Mouse (Mus musculus) left cerebral cortex, adult 2 months (tissue): ENCODE results near the gene Rbms1. TPM values are rescaled to one million over a fixed set of nuclear protein-coding genes. Genes with fewer than 3 reads are reported as not detected.

Experiments
- DNase-seq, 2 experiments: peaks; one replicate each; pipeline ENCODE4 v3.0.0; 2021 to 2022; ENCODE audit warnings: low spot score in 2 of 2, mixed read lengths in 1 of 2; ENCODE audit errors: extremely low spot score in 1 of 2
- H3K27ac ChIP-seq: fragments of 200-600 bp; 2 replicates; pipeline ENCODE4 v1.8.1; 2022
- H3K4me3 ChIP-seq: fragments of 200-600 bp; 2 replicates; pipeline ENCODE4 v1.8.1; 2022
- CTCF ChIP-seq: fragments of 200-600 bp; IDR thresholded peaks from 2 replicates; pipeline ENCODE4 v1.8.1; 2022; ENCODE audit warnings: antibody characterized with exemption, mild to moderate bottlenecking, moderate library complexity
- intact Hi-C: fragments of 180-260 bp; cut with DNase I; formaldehyde crosslinking; loops from one replicate; pipeline ENCODE4 v1.15.1; 2025
- total RNA-seq, 2 experiments: library from RNA; stranded (reverse); gene quantifications; 2 replicates each; pipeline ENCODE4 v1.2.3; 2021

Gene Rbms1
- total RNA-seq, 2 experiments from 2014 or later = 19.4 to 20.2 TPM

DNA sequence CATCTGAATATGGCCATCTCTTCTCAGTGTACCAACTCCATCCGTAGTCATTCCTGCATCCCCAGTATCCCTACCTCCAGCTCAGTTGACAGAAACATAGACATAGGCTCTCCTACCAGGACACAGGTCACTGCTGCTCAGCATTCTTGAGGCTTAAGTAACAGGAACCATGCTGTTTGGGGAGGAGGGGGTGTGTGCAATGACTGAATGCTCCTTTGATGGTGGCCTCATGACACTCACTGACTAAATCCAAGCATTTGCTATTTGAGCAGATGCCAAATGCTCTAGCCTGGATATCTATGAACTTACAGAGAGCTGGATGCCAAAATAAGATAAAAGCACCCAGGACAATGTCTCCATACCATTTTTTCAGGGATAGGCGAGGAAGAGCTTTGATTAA is 238.3 kb downstream of the Rbms1 start:
- no peak for DNase-seq
- no peak for TF ChIP-seq CTCF
- intact Hi-C loops = loop anchor here (5.0 kb wide), 1 partner anchor 238 kb away; the partner anchor contains the start of gene Rbms1

DNA sequence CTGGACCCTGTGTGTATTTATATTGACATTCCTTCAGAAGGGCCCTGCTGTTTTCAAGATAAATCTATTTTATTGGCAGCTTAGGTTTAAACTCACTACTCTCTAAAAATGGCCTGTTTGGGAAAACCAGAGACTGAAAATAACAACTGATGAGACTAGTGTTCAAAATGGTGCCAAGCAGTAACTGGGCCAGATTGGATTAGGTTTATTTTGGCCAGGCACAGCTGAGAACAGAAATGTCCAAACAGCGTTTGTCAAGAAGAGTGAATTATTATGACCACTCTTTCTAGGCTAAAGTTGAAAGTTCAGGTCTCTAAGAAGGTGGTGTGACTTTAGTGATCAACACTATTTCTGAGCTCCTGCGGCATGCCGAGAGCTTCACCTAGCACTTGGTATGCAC is 240.0 kb downstream of the Rbms1 start:
- no peak for TF ChIP-seq CTCF
- H3K27ac ChIP-seq = no peak overlapping the region
- intact Hi-C loops = loop anchor here (5.0 kb wide), 1 partner anchor 239 kb away; the partner anchor contains the start of gene Rbms1
- H3K4me3 ChIP-seq = no peak overlapping the region
- DNase-seq = no peak

More for the DNA sequence above, 238.3 kb downstream of the Rbms1 start:
- H3K4me3 ChIP-seq = no peak overlapping the region
- H3K27ac ChIP-seq = no peak overlapping the region

DNA sequence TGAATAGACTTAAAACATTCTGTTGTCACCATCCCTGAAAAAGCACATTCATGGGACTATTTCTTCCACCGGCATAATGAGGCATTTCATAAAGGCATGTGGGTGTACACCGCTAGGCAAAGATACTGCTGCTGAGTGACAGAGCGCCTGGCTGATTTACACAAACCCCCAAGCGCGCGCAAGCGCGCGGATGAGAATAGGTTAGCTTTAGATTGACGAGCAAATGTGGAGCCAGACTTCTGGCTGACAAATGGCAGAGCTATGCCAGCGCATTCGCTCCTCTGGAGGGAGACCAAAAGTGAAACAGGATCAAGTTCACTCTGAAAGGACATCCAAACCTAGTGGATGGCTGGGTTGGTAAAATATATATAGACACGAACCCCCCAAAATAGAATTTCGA is 240.5 kb downstream of the Rbms1 start, which contains the start of gene Itgb6:
Gene Itgb6 (minus strand): TSS at position 130 of the 400 bp plus-strand sequence.
- Histone ChIP-seq H3K4me3 (no peak within 1 kb of the TSS), H3K27ac (no peak within 1 kb of the TSS)
- intact Hi-C loops = loop anchor here (5.0 kb wide), 1 partner anchor 240 kb away; the partner anchor contains the start of gene Rbms1
- peak; percentile 30 to 50 for DNase-seq
- no peak for TF ChIP-seq CTCF

DNA sequence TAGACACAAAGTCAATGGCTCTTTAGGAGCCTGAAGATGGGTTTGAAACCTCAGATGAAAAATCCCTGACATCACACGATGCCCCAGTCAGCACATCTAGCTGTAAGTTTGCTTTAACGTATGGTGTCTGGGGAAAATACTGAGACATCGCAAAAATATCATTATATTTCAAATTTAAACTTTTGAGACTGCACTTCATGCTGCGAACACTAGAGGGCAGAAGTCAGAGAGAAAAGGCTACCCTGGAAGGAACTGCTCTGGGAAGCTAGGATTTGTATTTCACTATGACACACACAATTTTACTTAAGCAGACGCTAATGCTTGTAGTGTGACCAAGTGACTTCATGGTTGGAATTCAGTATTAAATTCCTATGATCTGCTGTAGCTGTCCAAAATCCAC is 242.1 kb downstream of the Rbms1 start:
- intact Hi-C loops = loop anchor here (2.0 to 5.0 kb wide), 3 partner anchors 241 to 734 kb away; partner anchors contain the start of gene Rbms1
- TF ChIP-seq CTCF = peak; percentile 93
- DNase-seq = no peak
- H3K27ac ChIP-seq = no peak overlapping the region
- no peak overlapping the region for H3K4me3 ChIP-seq

DNA sequence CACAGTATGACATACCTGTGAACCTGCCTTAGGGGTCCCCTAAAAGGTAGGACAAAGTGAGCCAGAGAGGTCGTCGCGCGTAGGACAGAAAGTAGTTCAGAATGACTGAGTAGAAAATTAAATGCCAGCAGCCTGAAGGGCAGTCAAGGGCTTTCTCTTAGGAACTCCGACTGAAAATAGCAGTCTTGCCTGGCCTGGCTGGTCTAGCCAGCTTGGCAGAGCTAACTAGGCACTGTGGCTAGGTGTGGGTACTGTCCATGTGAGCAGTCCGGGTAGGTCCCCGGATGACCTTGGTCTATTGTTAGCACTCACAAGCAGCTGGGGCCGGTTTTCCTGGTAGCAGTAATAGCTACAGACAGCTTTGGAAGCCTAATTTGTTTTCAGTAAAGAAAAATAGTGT is 242.8 kb downstream of the Rbms1 start:
- Histone ChIP-seq H3K27ac (no peak overlapping the region), H3K4me3 (no peak overlapping the region)
- intact Hi-C loops = loop anchor here (2.0 to 5.0 kb wide), 3 partner anchors 242 to 735 kb away; partner anchors contain the start of gene Rbms1
- DNase-seq = no peak
- TF ChIP-seq CTCF = no peak

DNA sequence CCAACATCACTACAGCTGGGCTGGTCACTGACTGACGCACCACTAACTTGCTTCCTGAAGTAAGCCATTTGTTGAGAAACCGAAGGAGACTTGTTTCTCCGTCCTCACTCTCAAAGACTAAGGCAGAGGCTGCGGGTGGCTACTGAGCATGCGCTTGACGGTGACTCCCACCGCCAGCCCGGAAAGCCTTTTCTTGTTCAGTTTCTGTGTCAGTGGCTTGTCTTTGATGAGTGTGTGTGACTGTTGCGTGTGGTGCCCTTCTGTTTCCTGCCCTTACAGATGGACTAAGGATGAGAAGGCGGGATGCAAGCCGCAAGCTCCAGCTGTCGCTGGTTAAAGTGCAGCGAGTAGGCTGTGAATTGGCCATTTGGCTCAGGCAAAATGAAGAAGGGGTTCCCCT is 245.6 kb downstream of the Rbms1 start:
- no peak for TF ChIP-seq CTCF
- intact Hi-C loops = no loop called here
- peak overlapping the region; percentile 11; the same call in 1 of the 2 replicates for H3K4me3 ChIP-seq
- peak in 1 of 2 experiments; percentile 46 for DNase-seq
- H3K27ac ChIP-seq = no peak overlapping the region

DNA sequence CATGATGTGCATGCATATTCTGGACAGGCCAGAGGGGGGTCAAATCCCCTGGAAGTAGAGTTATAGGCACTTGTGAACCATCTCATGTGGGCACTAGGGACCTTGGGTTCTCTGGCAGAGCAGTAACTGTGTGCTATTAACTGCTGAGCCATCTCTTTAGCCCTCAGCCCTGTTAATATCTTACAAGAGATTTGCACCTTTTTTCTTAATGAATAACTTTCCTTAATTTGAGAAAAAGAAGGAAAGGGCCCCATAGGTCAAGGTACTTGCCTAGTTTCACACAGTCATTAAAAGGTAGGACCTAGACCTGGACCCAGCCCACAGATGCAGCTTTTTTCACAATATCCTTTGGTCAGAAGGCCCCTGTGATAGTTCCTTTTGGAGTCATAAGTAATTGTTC is 246.4 kb downstream of the Rbms1 start:
- no peak for TF ChIP-seq CTCF
- no peak overlapping the region for H3K27ac ChIP-seq
- no peak overlapping the region for H3K4me3 ChIP-seq
- DNase-seq = peak in 1 of 2 experiments; percentile 3
- intact Hi-C loops = no loop called here

DNA sequence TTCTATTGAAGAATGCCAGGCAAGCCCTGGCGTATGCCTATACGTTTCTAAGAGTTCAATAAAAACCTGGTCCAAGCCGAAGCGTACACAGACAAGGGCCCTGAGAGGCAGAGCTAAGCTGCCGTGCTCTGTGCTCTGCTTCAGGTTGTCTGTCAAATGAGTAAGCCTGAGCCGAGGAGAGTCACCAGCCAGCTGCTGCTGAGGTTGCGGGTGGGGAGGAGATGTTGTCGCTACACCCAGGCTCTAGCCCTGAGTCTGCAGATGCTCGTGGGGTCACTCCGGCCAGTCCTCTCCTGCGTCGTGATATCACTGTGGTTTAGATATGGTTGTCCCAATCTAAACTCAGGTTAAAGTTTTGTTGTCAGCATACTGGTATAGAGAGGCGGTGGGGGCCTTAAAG is 247.2 kb downstream of the Rbms1 start:
- TF ChIP-seq CTCF = no peak
- H3K4me3 ChIP-seq = no peak overlapping the region
- intact Hi-C loops = no loop called here
- H3K27ac ChIP-seq = no peak overlapping the region
- DNase-seq = peak in 1 of 2 experiments; percentile 3

DNA sequence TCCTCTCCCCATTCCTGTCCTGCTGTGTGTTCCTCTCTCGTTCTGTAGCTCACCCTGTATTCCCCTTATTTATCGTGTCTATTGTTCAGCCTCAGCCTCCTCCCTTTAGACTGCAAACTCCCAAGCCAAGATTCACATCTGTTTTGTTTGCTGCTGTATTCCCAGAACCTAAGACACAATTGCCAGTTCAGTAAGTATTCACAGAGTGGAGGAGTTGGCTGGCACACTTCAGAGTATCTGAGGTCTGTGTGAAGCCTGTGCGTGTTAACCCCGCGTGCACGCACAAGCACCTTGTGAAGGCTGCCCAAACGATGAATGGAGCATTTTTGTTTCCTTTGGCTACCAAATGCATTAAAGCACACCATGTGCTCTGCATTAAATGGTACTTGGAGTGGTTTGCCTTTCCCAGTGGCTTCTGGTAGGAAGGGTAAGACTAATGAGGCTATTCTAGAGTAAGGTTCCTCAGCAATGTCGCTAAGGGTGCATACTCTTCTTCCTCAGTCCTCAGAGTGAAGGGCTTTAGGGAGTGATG is 248.0 kb downstream of the Rbms1 start:
- intact Hi-C loops = no loop called here
- no peak overlapping the region for H3K4me3 ChIP-seq
- no peak overlapping the region for H3K27ac ChIP-seq
- no peak for TF ChIP-seq CTCF
- DNase-seq = no peak

DNA sequence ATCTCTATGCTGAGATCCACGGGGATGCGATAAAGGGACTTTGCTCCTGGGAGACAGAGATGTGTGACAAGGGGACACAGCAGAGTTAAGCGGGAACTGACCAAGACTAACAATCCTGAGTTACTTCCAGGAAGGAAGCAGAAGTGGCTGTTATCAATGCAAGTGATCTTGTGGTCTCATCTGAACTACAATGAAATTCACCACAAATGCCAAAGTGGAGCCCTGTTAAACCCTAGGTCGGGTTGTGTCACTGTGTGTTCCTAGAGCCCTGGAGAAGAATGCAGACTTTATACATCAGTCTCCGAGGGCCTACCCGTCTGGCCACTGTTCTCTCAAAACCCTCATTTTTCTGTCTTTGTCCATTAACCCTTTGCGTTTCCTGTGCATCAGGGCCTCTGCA is 248.5 kb downstream of the Rbms1 start:
- DNase-seq = no peak
- Histone ChIP-seq H3K4me3 (no peak overlapping the region), H3K27ac (no peak overlapping the region)
- no peak for TF ChIP-seq CTCF
- intact Hi-C loops = no loop called here

DNA sequence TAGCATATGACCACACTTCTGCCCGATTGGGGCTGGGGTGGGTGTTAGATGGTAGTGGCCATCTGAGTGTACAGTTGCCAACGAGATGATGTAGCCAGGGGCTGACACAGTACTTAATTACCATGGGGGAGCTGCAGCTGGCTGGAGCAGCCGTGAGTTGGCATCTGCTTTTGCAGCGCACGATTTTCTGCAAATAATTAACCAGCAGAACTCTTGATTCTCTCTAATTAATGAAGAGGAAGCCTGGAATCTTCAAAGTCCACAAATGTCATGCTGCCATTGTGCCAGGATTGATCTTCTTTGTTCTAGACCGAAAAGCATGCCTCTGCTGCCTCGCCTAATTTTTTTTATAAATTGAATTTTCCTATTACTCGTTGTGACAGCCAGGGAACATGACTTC is 249.1 kb downstream of the Rbms1 start:
- intact Hi-C loops = no loop called here
- DNase-seq = no peak
- no peak overlapping the region for H3K4me3 ChIP-seq
- H3K27ac ChIP-seq = no peak overlapping the region
- no peak for TF ChIP-seq CTCF

DNA sequence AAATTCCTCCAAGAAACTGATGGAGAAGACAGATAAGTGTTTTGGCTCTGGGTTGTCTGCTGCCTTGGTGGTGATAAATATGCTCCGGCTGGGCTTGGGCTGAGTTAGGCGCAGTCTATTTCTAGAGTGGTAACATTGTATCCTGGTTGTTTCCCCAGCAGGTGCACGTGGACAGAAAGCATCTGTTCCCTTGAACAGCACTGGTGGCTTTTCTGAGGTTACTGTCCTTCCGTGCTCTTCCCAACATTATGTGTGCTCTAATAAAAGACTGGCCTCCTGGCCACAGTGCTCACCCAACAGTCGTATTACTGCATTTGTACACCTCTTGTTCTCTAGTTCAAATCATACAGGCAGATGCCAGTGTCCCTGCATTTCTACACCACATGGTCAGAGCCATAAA is 250.1 kb downstream of the Rbms1 start:
- DNase-seq = no peak
- intact Hi-C loops = no loop called here
- no peak for TF ChIP-seq CTCF
- no peak overlapping the region for H3K27ac ChIP-seq
- H3K4me3 ChIP-seq = no peak overlapping the region

DNA sequence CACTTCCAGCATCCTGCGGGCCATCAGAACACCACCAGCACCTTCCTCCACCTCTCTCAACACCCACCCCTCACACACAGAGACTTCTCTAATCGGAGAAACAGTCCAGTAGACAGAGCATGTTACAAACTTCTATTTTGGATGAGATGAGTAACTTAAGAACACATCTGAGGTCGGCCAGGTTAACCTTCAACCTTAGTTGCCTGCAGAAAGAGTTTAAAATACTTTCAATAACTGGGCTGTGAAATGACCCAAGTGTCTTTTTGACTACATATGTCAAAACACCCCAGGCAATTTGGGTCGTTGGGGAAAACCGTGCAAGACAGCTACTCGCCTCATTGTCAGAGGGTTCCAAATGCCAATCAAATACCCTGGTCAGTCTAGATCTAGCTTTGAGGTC is 250.5 kb downstream of the Rbms1 start:
- H3K27ac ChIP-seq = no peak overlapping the region
- intact Hi-C loops = no loop called here
- H3K4me3 ChIP-seq = no peak overlapping the region
- no peak for DNase-seq
- TF ChIP-seq CTCF = no peak
